Mouse (Mus musculus): ENCODE measurements around the gene Itsn2. TPM values are rescaled to one million over a fixed set of nuclear protein-coding genes. Genes with fewer than 3 reads are reported as not detected.

The Itsn2 gene
- polyA plus RNA-seq, 1 experiment, result 8.4 TPM

- TF ChIP-seq E2F4 (IDR thresholded peaks at IDR 0.05; ENCODE audit: insufficient read depth) (no peak), CEBPB (IDR thresholded peaks at IDR 0.05; ENCODE audit: insufficient read depth, poor library complexity, severe bottlenecking) (no peak), USF1 (IDR thresholded peaks at IDR 0.05; ENCODE audit: low read depth) (no peak), TCF12 (IDR thresholded peaks at IDR 0.05; ENCODE audit: insufficient read depth, poor library complexity, severe bottlenecking) (no peak), POLR2AphosphoS2 (IDR thresholded peaks at IDR 0.05; ENCODE audit: insufficient read length, low read depth) (no peak), POLR2A (IDR thresholded peaks at IDR 0.05; ENCODE audit: insufficient read length, low read depth) (no peak)
- Histone ChIP-seq H3K36me3 (ENCODE audit: control insufficient read depth, insufficient read depth) (no peaks in the 10 kb centered on the region), H3K27me3 (ENCODE audit: control insufficient read depth, insufficient read depth, insufficient read length) (no peaks in the 10 kb centered on the region), H3ac (ENCODE audit: control insufficient read depth, insufficient read length) (no peak overlapping the region), H3K4me2 (ENCODE audit: low read depth) (no peak overlapping the region), H3K79me2 (ENCODE audit: control insufficient read depth, insufficient read depth) (no peaks in the 10 kb centered on the region), H3K4me3 (no peak overlapping the region)
Measured at GRCm38 (mm10) chr12:4719066-4719761, 126.8 kb downstream of the Itsn2 start.

GRCm38 (mm10) chr12:4719762-4720754 lies 127.6 kb downstream of the Itsn2 start:
- H3K79me2 ChIP-seq (ENCODE audit: control insufficient read depth, insufficient read depth), result no peaks in the 10 kb centered on the region
- TF ChIP-seq MYOD1 (IDR thresholded peaks at IDR 0.05; ENCODE audit: control insufficient read depth in 1 of 3, insufficient read length in 2 of 3, low read depth in 2 of 3), result no peak
- no peak for TF ChIP-seq TCF12 (IDR thresholded peaks at IDR 0.05; ENCODE audit: insufficient read depth, poor library complexity, severe bottlenecking)
- TF ChIP-seq POLR2AphosphoS2 (IDR thresholded peaks at IDR 0.05; ENCODE audit: insufficient read length, low read depth), result no peak
- no peak for TF ChIP-seq SRF (IDR thresholded peaks at IDR 0.05; ENCODE audit: control insufficient read depth, insufficient read length, low read depth)
- no peak for TF ChIP-seq E2F4 (IDR thresholded peaks at IDR 0.05; ENCODE audit: insufficient read depth)
- TF ChIP-seq REST (IDR thresholded peaks at IDR 0.05; ENCODE audit: insufficient read depth, insufficient read length), result no peak
- H3ac ChIP-seq (ENCODE audit: control insufficient read depth, insufficient read length), result no peak overlapping the region
- H3K4me2 ChIP-seq (ENCODE audit: low read depth), result no peak overlapping the region
- H3K4me3 ChIP-seq, result no peak overlapping the region
- no peaks in the 10 kb centered on the region for H3K27me3 ChIP-seq (ENCODE audit: control insufficient read depth, insufficient read depth, insufficient read length)
- no peaks in the 10 kb centered on the region for H3K36me3 ChIP-seq (ENCODE audit: control insufficient read depth, insufficient read depth)

GRCm38 (mm10) chr12:4729165-4729564 lies 136.7 kb downstream of the Itsn2 start:
- Histone ChIP-seq H3ac (ENCODE audit: control insufficient read depth, insufficient read length) (no peak overlapping the region), H3K36me3 (ENCODE audit: control insufficient read depth, insufficient read depth) (no peaks in the 10 kb centered on the region), H3K4me2 (ENCODE audit: low read depth) (no peak overlapping the region), H3K4me3 (no peak overlapping the region), H3K27me3 (ENCODE audit: control insufficient read depth, insufficient read depth, insufficient read length) (peaks cover under 1% of the 10 kb centered on the region), H3K79me2 (ENCODE audit: control insufficient read depth, insufficient read depth) (no peaks in the 10 kb centered on the region)
- no peak for TF ChIP-seq TCF3 (IDR thresholded peaks at IDR 0.05; ENCODE audit: insufficient read length, low read depth)
- TF ChIP-seq MAX (IDR thresholded peaks at IDR 0.05; ENCODE audit: low read depth), result no peak
- TF ChIP-seq REST (IDR thresholded peaks at IDR 0.05; ENCODE audit: insufficient read depth, insufficient read length), result no peak
- TF ChIP-seq CEBPB (IDR thresholded peaks at IDR 0.05; ENCODE audit: insufficient read depth, poor library complexity, severe bottlenecking), result no peak
- no peak for TF ChIP-seq POLR2A (IDR thresholded peaks at IDR 0.05; ENCODE audit: insufficient read length, low read depth)
- no peak for TF ChIP-seq E2F4 (IDR thresholded peaks at IDR 0.05; ENCODE audit: insufficient read depth)
- no peak for TF ChIP-seq POLR2AphosphoS2 (IDR thresholded peaks at IDR 0.05; ENCODE audit: insufficient read length, low read depth)
- no peak for TF ChIP-seq MYOG (IDR thresholded peaks at IDR 0.05; ENCODE audit: control insufficient read depth in 1 of 3, insufficient read depth in 1 of 3, insufficient read length in 2 of 3, low read depth in 2 of 3)
- TF ChIP-seq TCF12 (IDR thresholded peaks at IDR 0.05; ENCODE audit: insufficient read depth, poor library complexity, severe bottlenecking), result no peak
- no peak for TF ChIP-seq MYOD1 (IDR thresholded peaks at IDR 0.05; ENCODE audit: control insufficient read depth in 1 of 3, insufficient read length in 2 of 3, low read depth in 2 of 3)
- no peak for TF ChIP-seq USF1 (IDR thresholded peaks at IDR 0.05; ENCODE audit: low read depth)
- no peak for TF ChIP-seq SRF (IDR thresholded peaks at IDR 0.05; ENCODE audit: control insufficient read depth, insufficient read length, low read depth)

GRCm38 (mm10) chr12:4731629-4732028 lies 139.2 kb downstream of the Itsn2 start:
- Histone ChIP-seq H3K4me3 (no peak overlapping the region), H3K27me3 (ENCODE audit: control insufficient read depth, insufficient read depth, insufficient read length) (peaks cover 6% of the 10 kb centered on the region), H3K4me2 (ENCODE audit: low read depth) (no peak overlapping the region), H3K36me3 (ENCODE audit: control insufficient read depth, insufficient read depth) (no peaks in the 10 kb centered on the region), H3ac (ENCODE audit: control insufficient read depth, insufficient read length) (no peak overlapping the region), H3K79me2 (ENCODE audit: control insufficient read depth, insufficient read depth) (no peaks in the 10 kb centered on the region)
- TF ChIP-seq POLR2AphosphoS2 (IDR thresholded peaks at IDR 0.05; ENCODE audit: insufficient read length, low read depth), result no peak
- no peak for TF ChIP-seq TCF3 (IDR thresholded peaks at IDR 0.05; ENCODE audit: insufficient read length, low read depth)
- TF ChIP-seq TCF12 (IDR thresholded peaks at IDR 0.05; ENCODE audit: insufficient read depth, poor library complexity, severe bottlenecking), result no peak
- TF ChIP-seq POLR2A (IDR thresholded peaks at IDR 0.05; ENCODE audit: insufficient read length, low read depth), result no peak
- no peak for TF ChIP-seq USF1 (IDR thresholded peaks at IDR 0.05; ENCODE audit: low read depth)
- no peak for TF ChIP-seq MAX (IDR thresholded peaks at IDR 0.05; ENCODE audit: low read depth)
- TF ChIP-seq CEBPB (IDR thresholded peaks at IDR 0.05; ENCODE audit: insufficient read depth, poor library complexity, severe bottlenecking), result no peak
- no peak for TF ChIP-seq MYOG (IDR thresholded peaks at IDR 0.05; ENCODE audit: control insufficient read depth in 1 of 3, insufficient read depth in 1 of 3, insufficient read length in 2 of 3, low read depth in 2 of 3)
- no peak for TF ChIP-seq REST (IDR thresholded peaks at IDR 0.05; ENCODE audit: insufficient read depth, insufficient read length)
- TF ChIP-seq MYOD1 (IDR thresholded peaks at IDR 0.05; ENCODE audit: control insufficient read depth in 1 of 3, insufficient read length in 2 of 3, low read depth in 2 of 3), result no peak
- no peak for TF ChIP-seq SRF (IDR thresholded peaks at IDR 0.05; ENCODE audit: control insufficient read depth, insufficient read length, low read depth)
- no peak for TF ChIP-seq E2F4 (IDR thresholded peaks at IDR 0.05; ENCODE audit: insufficient read depth)

Data from myocyte (in vitro differentiated cells).